Mouse (Mus musculus): ENCODE measurements around the gene Ssbp4. TPM values are rescaled to one million over a fixed set of nuclear protein-coding genes. Genes with fewer than 3 reads are reported as not detected.

Gene Ssbp4
- polyA plus RNA-seq, 1 experiment: 193 TPM

GRCm38 (mm10) chr8:70563763-70564387 lies 44.8 kb downstream of the Ssbp4 start:
- H3K4me3 ChIP-seq (ENCODE audit: insufficient read depth, poor library complexity, severe bottlenecking): no peak overlapping the region
- no peak overlapping the region for H3ac ChIP-seq (ENCODE audit: control insufficient read depth, insufficient read length, low read depth)
- no peak for TF ChIP-seq MAX (IDR thresholded peaks at IDR 0.05)
- TF ChIP-seq MYOD1 (IDR thresholded peaks at IDR 0.05; ENCODE audit: control insufficient read depth, insufficient read length, low read depth): no peak
- no peak for TF ChIP-seq CEBPB (IDR thresholded peaks at IDR 0.05; ENCODE audit: low read depth)
- TF ChIP-seq USF1 (IDR thresholded peaks at IDR 0.05; ENCODE audit: low read depth): no peak
- no peak for TF ChIP-seq FOSL1 (IDR thresholded peaks at IDR 0.05; ENCODE audit: insufficient read depth, low read length, poor library complexity, severe bottlenecking)
- no peak for TF ChIP-seq CTCF (IDR thresholded peaks at IDR 0.05; ENCODE audit: control insufficient read depth, insufficient read depth, insufficient read length)
- no peak for TF ChIP-seq MYOG (IDR thresholded peaks at IDR 0.05; ENCODE audit: control insufficient read depth, extremely low read depth, insufficient read length)
- no peaks in the 10 kb centered on the region for H3K27me3 ChIP-seq (ENCODE audit: control insufficient read depth, insufficient read depth, insufficient read length)
- no peaks in the 10 kb centered on the region for H3K36me3 ChIP-seq (ENCODE audit: control insufficient read depth, insufficient read depth)
- peaks cover 90% of the 10 kb centered on the region for H3K79me2 ChIP-seq (ENCODE audit: control insufficient read depth, insufficient read depth)
- H3K79me3 ChIP-seq (ENCODE audit: low read depth): peaks cover 30% of the 10 kb centered on the region

- H3ac ChIP-seq (ENCODE audit: control insufficient read depth, insufficient read length, low read depth): no peak overlapping the region
- peaks cover 34% of the 10 kb centered on the region for H3K79me3 ChIP-seq (ENCODE audit: low read depth)
- TF ChIP-seq FOSL1 (IDR thresholded peaks at IDR 0.05; ENCODE audit: insufficient read depth, low read length, poor library complexity, severe bottlenecking): no peak
- no peak for TF ChIP-seq MYOG (IDR thresholded peaks at IDR 0.05; ENCODE audit: control insufficient read depth, extremely low read depth, insufficient read length)
- TF ChIP-seq MAX (IDR thresholded peaks at IDR 0.05): no peak
- no peak overlapping the region for H3K4me3 ChIP-seq (ENCODE audit: insufficient read depth, poor library complexity, severe bottlenecking)
- H3K79me2 ChIP-seq (ENCODE audit: control insufficient read depth, insufficient read depth): peaks cover 90% of the 10 kb centered on the region
- no peaks in the 10 kb centered on the region for H3K27me3 ChIP-seq (ENCODE audit: control insufficient read depth, insufficient read depth, insufficient read length)
- H3K36me3 ChIP-seq (ENCODE audit: control insufficient read depth, insufficient read depth): no peaks in the 10 kb centered on the region
These were observed 45.9 kb downstream of the Ssbp4 start for GRCm38 (mm10) chr8:70562802-70563201.

GRCm38 (mm10) chr8:70561809-70562535 lies 46.7 kb downstream of the Ssbp4 start:
- Histone ChIP-seq H3ac (ENCODE audit: control insufficient read depth, insufficient read length, low read depth) (no peak overlapping the region), H3K27me3 (ENCODE audit: control insufficient read depth, insufficient read depth, insufficient read length) (no peaks in the 10 kb centered on the region), H3K79me3 (ENCODE audit: low read depth) (peaks cover 41% of the 10 kb centered on the region), H3K36me3 (ENCODE audit: control insufficient read depth, insufficient read depth) (no peaks in the 10 kb centered on the region), H3K4me3 (ENCODE audit: insufficient read depth, poor library complexity, severe bottlenecking) (no peak overlapping the region), H3K79me2 (ENCODE audit: control insufficient read depth, insufficient read depth) (peaks cover 97% of the 10 kb centered on the region)
- TF ChIP-seq CTCF (IDR thresholded peaks at IDR 0.05; ENCODE audit: control insufficient read depth, insufficient read depth, insufficient read length) (no peak), MAX (IDR thresholded peaks at IDR 0.05) (no peak)

- no peaks in the 10 kb centered on the region for H3K36me3 ChIP-seq (ENCODE audit: control insufficient read depth, insufficient read depth)
- H3K27me3 ChIP-seq (ENCODE audit: control insufficient read depth, insufficient read depth, insufficient read length): no peaks in the 10 kb centered on the region
- TF ChIP-seq USF1 (IDR thresholded peaks at IDR 0.05; ENCODE audit: low read depth) (no peak), MYOD1 (IDR thresholded peaks at IDR 0.05; ENCODE audit: control insufficient read depth, insufficient read length, low read depth) (no peak), MAX (IDR thresholded peaks at IDR 0.05) (no peak), MYOG (IDR thresholded peaks at IDR 0.05; ENCODE audit: control insufficient read depth, extremely low read depth, insufficient read length) (no peak), CTCF (IDR thresholded peaks at IDR 0.05; ENCODE audit: control insufficient read depth, insufficient read depth, insufficient read length) (no peak), CEBPB (IDR thresholded peaks at IDR 0.05; ENCODE audit: low read depth) (no peak), FOSL1 (IDR thresholded peaks at IDR 0.05; ENCODE audit: insufficient read depth, low read length, poor library complexity, severe bottlenecking) (no peak)
- peaks cover 38% of the 10 kb centered on the region for H3K79me3 ChIP-seq (ENCODE audit: low read depth)
- no peak overlapping the region for H3ac ChIP-seq (ENCODE audit: control insufficient read depth, insufficient read length, low read depth)
- H3K79me2 ChIP-seq (ENCODE audit: control insufficient read depth, insufficient read depth): peaks cover 96% of the 10 kb centered on the region
- H3K4me3 ChIP-seq (ENCODE audit: insufficient read depth, poor library complexity, severe bottlenecking): no peak overlapping the region
These were observed 47.3 kb downstream of the Ssbp4 start for GRCm38 (mm10) chr8:70561357-70561756.

GRCm38 (mm10) chr8:70560564-70560963 lies 48.1 kb downstream of the Ssbp4 start:
- no peak overlapping the region for H3ac ChIP-seq (ENCODE audit: control insufficient read depth, insufficient read length, low read depth)
- no peaks in the 10 kb centered on the region for H3K27me3 ChIP-seq (ENCODE audit: control insufficient read depth, insufficient read depth, insufficient read length)
- no peak for TF ChIP-seq MYOD1 (IDR thresholded peaks at IDR 0.05; ENCODE audit: control insufficient read depth, insufficient read length, low read depth)
- TF ChIP-seq MYOG (IDR thresholded peaks at IDR 0.05; ENCODE audit: control insufficient read depth, extremely low read depth, insufficient read length): no peak
- no peak for TF ChIP-seq CTCF (IDR thresholded peaks at IDR 0.05; ENCODE audit: control insufficient read depth, insufficient read depth, insufficient read length)
- TF ChIP-seq FOSL1 (IDR thresholded peaks at IDR 0.05; ENCODE audit: insufficient read depth, low read length, poor library complexity, severe bottlenecking): no peak
- TF ChIP-seq CEBPB (IDR thresholded peaks at IDR 0.05; ENCODE audit: low read depth): no peak
- TF ChIP-seq USF1 (IDR thresholded peaks at IDR 0.05; ENCODE audit: low read depth): no peak
- no peak for TF ChIP-seq MAX (IDR thresholded peaks at IDR 0.05)
- peaks cover 97% of the 10 kb centered on the region for H3K79me2 ChIP-seq (ENCODE audit: control insufficient read depth, insufficient read depth)
- no peaks in the 10 kb centered on the region for H3K36me3 ChIP-seq (ENCODE audit: control insufficient read depth, insufficient read depth)
- no peak overlapping the region for H3K4me3 ChIP-seq (ENCODE audit: insufficient read depth, poor library complexity, severe bottlenecking)
- H3K79me3 ChIP-seq (ENCODE audit: low read depth): peaks cover 34% of the 10 kb centered on the region

- Histone ChIP-seq H3ac (ENCODE audit: control insufficient read depth, insufficient read length, low read depth) (no peak overlapping the region), H3K27me3 (ENCODE audit: control insufficient read depth, insufficient read depth, insufficient read length) (no peaks in the 10 kb centered on the region), H3K79me3 (ENCODE audit: low read depth) (peaks cover 34% of the 10 kb centered on the region), H3K4me3 (ENCODE audit: insufficient read depth, poor library complexity, severe bottlenecking) (no peak overlapping the region), H3K36me3 (ENCODE audit: control insufficient read depth, insufficient read depth) (no peaks in the 10 kb centered on the region), H3K79me2 (ENCODE audit: control insufficient read depth, insufficient read depth) (peaks cover 97% of the 10 kb centered on the region)
- TF ChIP-seq MYOG (IDR thresholded peaks at IDR 0.05; ENCODE audit: control insufficient read depth, extremely low read depth, insufficient read length): no peak
- TF ChIP-seq CEBPB (IDR thresholded peaks at IDR 0.05; ENCODE audit: low read depth): no peak
- TF ChIP-seq MAX (IDR thresholded peaks at IDR 0.05): no peak
- TF ChIP-seq FOSL1 (IDR thresholded peaks at IDR 0.05; ENCODE audit: insufficient read depth, low read length, poor library complexity, severe bottlenecking): no peak
- no peak for TF ChIP-seq CTCF (IDR thresholded peaks at IDR 0.05; ENCODE audit: control insufficient read depth, insufficient read depth, insufficient read length)
- TF ChIP-seq USF1 (IDR thresholded peaks at IDR 0.05; ENCODE audit: low read depth): no peak
- TF ChIP-seq MYOD1 (IDR thresholded peaks at IDR 0.05; ENCODE audit: control insufficient read depth, insufficient read length, low read depth): no peak
These were observed 48.6 kb downstream of the Ssbp4 start for GRCm38 (mm10) chr8:70560096-70560495.

Measured in C2C12 (cell line).